Mouse (Mus musculus) effector memory CD4-positive, alpha-beta T cell, adult 5 months (primary cell): Measurements from ENCODE around the gene Klk12. TPM values are rescaled to one million over a fixed set of nuclear protein-coding genes. Genes with fewer than 3 reads are reported as not detected.

Experiments used
- polyA plus RNA-seq: library from polyadenylated mRNA; unstranded; fragments of 100-300 nt; shearing (Covaris generic); gene quantifications from one replicate; pipeline ENCODE4 v1.2.1, GENCODE M21; 2017

Gene Klk12
- polyA plus RNA-seq = not detected

GRCm38 (mm10) chr7:43768597-43768996 lies at the start of gene Klk12:
Gene Klk12 (plus strand): TSS chr7:43768897.

GRCm38 (mm10) chr7:43774364-43774763 lies 5.7 kb downstream of the Klk12 start, which contains the start of gene Klk11:
Gene Klk11 (plus strand): TSS chr7:43774604.

GRCm38 (mm10) chr7:43780746-43781145 lies 12.0 kb downstream of the Klk12 start, which contains the start of gene Klk10:
Gene Klk10 (plus strand): TSS chr7:43781035.

GRCm38 (mm10) chr7:43791591-43791990 lies 22.9 kb downstream of the Klk12 start, which contains the start of gene Klk9:
Gene Klk9 (plus strand): TSS chr7:43791891.

GRCm38 (mm10) chr7:43797333-43797769 lies 28.7 kb downstream of the Klk12 start, which contains the start of gene Klk8:
Gene Klk8 (plus strand): TSS chr7:43797577.

GRCm38 (mm10) chr7:43810994-43811393 lies 42.3 kb downstream of the Klk12 start, which contains the start of gene Klk7:
Gene Klk7 (plus strand): TSS chr7:43811294.

Other genes starting within 250 kb of the Klk12 start
- not detected for gene Cd33, start 224.5 kb upstream of the Klk12 start, polyA plus RNA-seq
- 2.3 TPM for gene Zfp658, start 206.6 kb upstream of the Klk12 start, polyA plus RNA-seq
- 4.0 TPM for gene Zfp719, start 189.3 kb upstream of the Klk12 start, polyA plus RNA-seq
- not detected for gene Zfp819, start 161.7 kb upstream of the Klk12 start, polyA plus RNA-seq
- gene Ceacam18, start 134.2 kb upstream of the Klk12 start, polyA plus RNA-seq = not detected
- 0.34 TPM for gene Siglece, start 108.7 kb upstream of the Klk12 start, polyA plus RNA-seq
- gene Ctu1, start 96.9 kb upstream of the Klk12 start, polyA plus RNA-seq = 4.2 TPM
- gene Klk14, start 78.5 kb upstream of the Klk12 start, polyA plus RNA-seq = not detected
- not detected for gene Klk13, start 56.3 kb upstream of the Klk12 start, polyA plus RNA-seq
- gene Klk11, start 5.7 kb downstream of the Klk12 start, polyA plus RNA-seq = not detected
- not detected for gene Klk10, start 12.1 kb downstream of the Klk12 start, polyA plus RNA-seq
- not detected for gene Klk9, start 23.0 kb downstream of the Klk12 start, polyA plus RNA-seq
- gene Klk8, start 28.7 kb downstream of the Klk12 start, polyA plus RNA-seq = 48.5 TPM
- gene Klk7, start 42.4 kb downstream of the Klk12 start, polyA plus RNA-seq = not detected
- not detected for gene Klk6, start 55.6 kb downstream of the Klk12 start, polyA plus RNA-seq
- gene Klk5, start 73.1 kb downstream of the Klk12 start, polyA plus RNA-seq = not detected
- gene Klk4, start 112.3 kb downstream of the Klk12 start, polyA plus RNA-seq = not detected
- gene Klk15, start 164.8 kb downstream of the Klk12 start, polyA plus RNA-seq = not detected
- gene Klk1b8, start 181.8 kb downstream of the Klk12 start, polyA plus RNA-seq = not detected
- not detected for gene Klk1b1, start 197.9 kb downstream of the Klk12 start, polyA plus RNA-seq
- not detected for gene Klk1b9, start 207.2 kb downstream of the Klk12 start, polyA plus RNA-seq
- gene Klk1b11, start 227.0 kb downstream of the Klk12 start, polyA plus RNA-seq = not detected
- not detected for gene Klk1b26, start 243.3 kb downstream of the Klk12 start, polyA plus RNA-seq